Mouse (Mus musculus): Measurements from ENCODE around the gene Ccr1. TPM values are rescaled to one million over a fixed set of nuclear protein-coding genes. Genes with fewer than 3 reads are reported as not detected.

Ccr1 gene
- total and polyA plus RNA-seq, 3 experiments: 1.6 to 4.9 (median 1.6) TPM

DNA sequence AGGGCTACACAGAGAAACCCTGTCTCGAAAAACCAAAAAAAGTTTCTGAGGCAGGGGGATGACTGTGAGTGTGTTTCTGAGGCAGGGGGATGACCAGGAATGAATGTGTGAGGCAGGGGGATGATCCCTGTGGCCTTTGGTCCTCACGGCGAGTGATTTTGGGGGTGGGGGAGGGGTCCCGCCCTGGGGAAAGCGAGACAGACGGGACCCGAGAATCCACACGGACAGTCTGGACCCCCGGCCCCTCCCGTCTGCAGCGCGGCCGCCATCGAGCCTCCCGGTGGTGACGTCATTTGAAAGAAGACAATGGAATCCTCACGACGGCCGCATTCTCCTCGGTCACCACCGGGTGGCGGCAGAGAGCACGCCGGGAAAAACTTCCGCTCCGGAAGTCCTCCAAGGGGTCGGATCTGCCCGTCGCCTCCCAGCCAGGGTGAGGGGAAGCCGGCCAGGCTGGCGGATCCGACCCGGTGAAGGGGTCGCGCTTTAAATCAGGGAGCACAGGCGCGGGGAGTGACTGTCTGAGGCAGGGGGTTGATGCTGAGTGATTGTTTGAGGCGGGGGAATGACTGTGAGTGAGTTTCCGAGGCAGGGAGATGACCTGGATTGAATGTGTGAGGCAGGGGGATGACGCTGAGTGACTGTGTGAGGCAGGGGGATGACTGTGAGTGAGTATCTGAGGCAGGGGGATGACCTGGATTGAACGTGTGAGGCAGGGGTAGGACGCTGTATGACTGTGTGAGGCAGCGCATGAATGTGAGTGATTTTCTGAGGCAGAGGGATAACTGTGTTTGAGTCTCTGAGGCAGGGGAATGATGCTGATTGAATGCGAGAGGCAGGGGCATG, 43.2 kb downstream of the Ccr1 start (continued):
- TF ChIP-seq TCF12 (IDR thresholded peaks at IDR 0.05; ENCODE audit: low read depth, low read length) (no peak; the same call in 1 of the 2 replicates), SMC3 (IDR thresholded peaks at IDR 0.05; ENCODE audit: low read depth, low read length) (peak; percentile 41), POLR2A (IDR thresholded peaks at IDR 0.05; ENCODE audit: low read depth, low read length) (peak; percentile 40), CHD2 (IDR thresholded peaks at IDR 0.05; ENCODE audit: low read length) (no peak; the same call in 1 of the 2 replicates), UBTF (IDR thresholded peaks at IDR 0.05; ENCODE audit: low read depth, low read length) (peak; percentile 100), IRF4 (IDR thresholded peaks at IDR 0.05; ENCODE audit: low read depth, low read length) (peak; percentile 62; the same call in 1 of the 2 replicates), MYC (IDR thresholded peaks at IDR 0.05; ENCODE audit: low read depth, low read length) (0 out of 2 replicates have a peak, but pooled peaks have one; percentile 28), MAFK (IDR thresholded peaks at IDR 0.05; ENCODE audit: insufficient replicate concordance, low read length) (no peak), EP300 (IDR thresholded peaks at IDR 0.05; ENCODE audit: low read length) (no peak), CHD1 (IDR thresholded peaks at IDR 0.05; ENCODE audit: low read depth, low read length) (peak; percentile 77), POLR2AphosphoS2 (IDR thresholded peaks at IDR 0.05; ENCODE audit: low read depth, low read length) (no peak; the same call in 1 of the 2 replicates), PAX5 (IDR thresholded peaks at IDR 0.05; ENCODE audit: low read length) (no peak), CTCF (conservative IDR thresholded peaks at IDR 0.05 in 1 of 2, IDR thresholded peaks at IDR 0.05 in 1 of 2; ENCODE audit: low read depth in 2 of 2, low read length in 2 of 2) (peak; percentile 16 to 63; a peak in 3 of 4 replicates), BHLHE40 (IDR thresholded peaks at IDR 0.05; ENCODE audit: low read depth, low read length) (no peak)

DNA sequence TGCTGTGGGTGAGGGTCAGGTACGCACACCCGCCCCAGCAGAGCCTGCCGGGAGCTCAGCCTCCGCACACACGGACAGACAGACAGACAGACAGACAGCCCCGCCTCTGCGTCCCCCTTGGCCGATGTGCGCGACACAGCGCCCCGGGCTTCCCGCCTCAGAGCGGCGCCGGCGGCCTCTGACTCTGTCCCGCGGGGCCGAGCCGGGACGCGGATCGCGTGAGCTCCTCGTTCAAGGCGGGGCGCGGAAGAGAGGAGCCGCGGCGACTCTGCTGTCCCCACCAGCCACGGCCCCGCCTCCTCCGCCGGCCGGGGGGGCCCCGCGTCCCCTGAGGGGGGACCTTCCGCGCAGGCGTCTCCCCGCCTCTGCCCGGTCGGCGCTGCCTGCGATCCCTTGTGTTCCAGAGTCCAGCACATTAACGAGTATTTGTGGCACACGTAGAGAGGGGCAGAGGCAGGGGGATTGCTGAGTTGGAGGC, 43.9 kb downstream of the Ccr1 start:
- H3K27me3 ChIP-seq (replicated peaks): no peaks in the 10 kb centered on the region
- H3K9me3 ChIP-seq (replicated peaks; ENCODE audit: low read length): no peaks in the 10 kb centered on the region
- H3K27ac ChIP-seq (ENCODE audit: insufficient read depth, low read depth): peak overlapping the region; percentile 90
- peak overlapping the region; percentile 71; the same call in 1 of the 2 replicates for H3K4me2 ChIP-seq (ENCODE audit: insufficient read depth, low read depth, poor library complexity, severe bottlenecking)
- H3K9ac ChIP-seq (ENCODE audit: insufficient read depth, low read depth): peak overlapping the region; percentile 22
- in situ Hi-C loops (cut with MboI; ENCODE audit: low pct_ligation_motif_present, low pct_unique_long_range_greater_than_20kb, low sequenced_read_pairs) (no loop called here), dilution Hi-C loops (cut with MboI; ENCODE audit: extremely low pct_ligation_motif_present, extremely low pct_unique_long_range_greater_than_20kb, low sequenced_read_pairs) (no loop called here)
- TF ChIP-seq SIN3A (IDR thresholded peaks at IDR 0.05; ENCODE audit: low read length) (peak; percentile 52; the same call in 1 of the 2 replicates), TBP (conservative IDR thresholded peaks at IDR 0.05; ENCODE audit: low read depth, low read length) (no peak), IRF4 (IDR thresholded peaks at IDR 0.05; ENCODE audit: low read depth, low read length) (peak; percentile 50), MAX (IDR thresholded peaks at IDR 0.05; ENCODE audit: low read length) (no peak), ELF1 (IDR thresholded peaks at IDR 0.05; ENCODE audit: low read depth, low read length) (peak; percentile 66; the same call in 1 of the 2 replicates), POLR2AphosphoS2 (IDR thresholded peaks at IDR 0.05; ENCODE audit: low read depth, low read length) (peak; percentile 65; the same call in 1 of the 2 replicates), ZMIZ1 (IDR thresholded peaks at IDR 0.05; ENCODE audit: low read depth, low read length) (peak; percentile 52; the same call in 1 of the 2 replicates), HCFC1 (IDR thresholded peaks at IDR 0.05; ENCODE audit: low read depth, low read length) (peak; percentile 22; the same call in 1 of the 2 replicates), TCF12 (IDR thresholded peaks at IDR 0.05; ENCODE audit: low read depth, low read length) (peak; percentile 47; the same call in 1 of the 2 replicates), MEF2A (IDR thresholded peaks at IDR 0.05; ENCODE audit: borderline replicate concordance, low read depth, low read length) (peak; percentile 16; the same call in 1 of the 2 replicates), JUN (IDR thresholded peaks at IDR 0.05; ENCODE audit: insufficient read depth, low read depth, low read length) (no peak), UBTF (IDR thresholded peaks at IDR 0.05; ENCODE audit: low read depth, low read length) (peak; percentile 88), POLR2A (IDR thresholded peaks at IDR 0.05; ENCODE audit: low read depth, low read length) (peak; percentile 69), NRF1 (IDR thresholded peaks at IDR 0.05; ENCODE audit: low read depth, low read length) (peak; percentile 84), BHLHE40 (IDR thresholded peaks at IDR 0.05; ENCODE audit: low read depth, low read length) (peak; percentile 95)
- H3K4me1 ChIP-seq (ENCODE audit: control insufficient read depth in 1 of 2, insufficient read depth in 2 of 2): peaks cover 11 to 29% of the 10 kb centered on the region in 2 experiments
- H3K79me2 ChIP-seq (replicated peaks; ENCODE audit: control insufficient read depth, extremely low read depth, insufficient read depth, poor library complexity, severe bottlenecking): no peaks in the 10 kb centered on the region
- H3K4me3 ChIP-seq (replicated peaks in 1 of 3; ENCODE audit: low read depth in 2 of 3, low read length in 2 of 3, poor library complexity in 1 of 3): peak overlapping the region; percentile 52 to 94 (median 62)
- no peaks in the 10 kb centered on the region for H3K36me3 ChIP-seq (replicated peaks in 1 of 2; ENCODE audit: control insufficient read depth in 1 of 2, insufficient read depth in 1 of 2, low read length in 1 of 2)
- DNase-seq (ENCODE audit: extremely low read depth): peak; percentile 81
